Mouse (Mus musculus) gastrocnemius, postnatal 36 days (tissue): ENCODE results near the gene Sox2. TPM values are rescaled to one million over a fixed set of nuclear protein-coding genes. Genes with fewer than 3 reads are reported as not detected.

ENCODE experiments used
- DNase-seq, 2 experiments: peaks; one replicate each; pipeline ENCODE4 v3.0.0; 2022
- intact Hi-C: fragments of 180-260 bp; cut with DNase I; formaldehyde crosslinking; loops from one replicate; pipeline ENCODE4 v1.15.1; 2025
- total RNA-seq, 2 experiments: library from RNA; stranded (reverse); gene quantifications; 2 replicates each; pipeline ENCODE4 v1.2.3; 2021

Sox2 gene
- total RNA-seq, 2 experiments from 2014 or later = not detected

- intact Hi-C loops = no loop called here
These were observed 7.7 kb upstream of the Sox2 start for GRCm38 (mm10) chr3:34642498-34642941.

GRCm38 (mm10) chr3:34643067-34643466 is 7.1 kb upstream of the Sox2 start:
- intact Hi-C loops = no loop called here
- no peak for DNase-seq

More at GRCm38 (mm10) chr3:34642498-34642941, 7.7 kb upstream of the Sox2 start:
- DNase-seq = no peak

- DNase-seq = no peak
- intact Hi-C loops = no loop called here
These were observed 6.6 kb upstream of the Sox2 start for GRCm38 (mm10) chr3:34643536-34644115.

- no peak for DNase-seq
- intact Hi-C loops = no loop called here
These were observed 4.0 kb upstream of the Sox2 start for GRCm38 (mm10) chr3:34646169-34646568.

- intact Hi-C loops = loop anchor here (1.0 to 2.0 kb wide), 2 partner anchors 456 to 833 kb away; no protein-coding TSS in a partner anchor
- DNase-seq = peak; percentile 49 to 55
These were observed 2.5 kb upstream of the Sox2 start for GRCm38 (mm10) chr3:34647688-34648087.

- DNase-seq = no peak
These were observed 1.9 kb upstream of the Sox2 start for GRCm38 (mm10) chr3:34648105-34648832.

GRCm38 (mm10) chr3:34648833-34649719 is 1.1 kb upstream of the Sox2 start:
- DNase-seq = no peak
- intact Hi-C loops = loop anchor here (1.0 to 2.0 kb wide), 2 partner anchors 454 to 832 kb away; no protein-coding TSS in a partner anchor

More at GRCm38 (mm10) chr3:34648105-34648832, 1.9 kb upstream of the Sox2 start:
- intact Hi-C loops = loop anchor here (1.0 to 2.0 kb wide), 2 partner anchors 455 to 833 kb away; no protein-coding TSS in a partner anchor

- intact Hi-C loops = no loop called here
- DNase-seq = no peak
These were observed 586 bp downstream of the Sox2 start for GRCm38 (mm10) chr3:34650621-34651361.

- no peak for DNase-seq
- intact Hi-C loops = no loop called here
These were observed 1.4 kb downstream of the Sox2 start for GRCm38 (mm10) chr3:34651486-34652170.

- DNase-seq = no peak
- intact Hi-C loops = no loop called here
These were observed 2.4 kb downstream of the Sox2 start for GRCm38 (mm10) chr3:34652616-34653015.

GRCm38 (mm10) chr3:34653235-34653976 is 3.2 kb downstream of the Sox2 start:
- no peak for DNase-seq
- intact Hi-C loops = no loop called here

GRCm38 (mm10) chr3:34653977-34654500 is 3.8 kb downstream of the Sox2 start:
- no peak for DNase-seq
- intact Hi-C loops = no loop called here

GRCm38 (mm10) chr3:34654781-34655180 is 4.6 kb downstream of the Sox2 start:
- no peak for DNase-seq
- intact Hi-C loops = no loop called here

GRCm38 (mm10) chr3:34655311-34656075 is 5.3 kb downstream of the Sox2 start:
- intact Hi-C loops = no loop called here
- DNase-seq = no peak

- no peak for DNase-seq
- intact Hi-C loops = no loop called here
These were observed 5.9 kb downstream of the Sox2 start for GRCm38 (mm10) chr3:34656153-34656552.

GRCm38 (mm10) chr3:34656813-34657700 is 6.9 kb downstream of the Sox2 start:
- intact Hi-C loops = no loop called here
- DNase-seq = no peak

- DNase-seq = no peak
- intact Hi-C loops = no loop called here
These were observed 7.5 kb downstream of the Sox2 start for GRCm38 (mm10) chr3:34657701-34658090.
